Mouse (Mus musculus) forebrain, embryonic 13.5 days (tissue): Measurements from ENCODE around the gene Gcnt2. TPM values are rescaled to one million over a fixed set of nuclear protein-coding genes. Genes with fewer than 3 reads are reported as not detected.
A peak's percentile ranks its signal among the peaks of the same experiment; 100 is the strongest.

Experiments used
- ATAC-seq: fragments of 200-750 bp; cut with Nextera tagmentation; 2 replicates; pipeline ENCODE4 v1.8.0; 2017
- H3K27ac ChIP-seq: fragments of 300-500 bp; sonication (generic); 2 replicates; pipeline ENCODE4 v1.5.1; 2015; ENCODE audit warnings: inconsistent platforms, mild to moderate bottlenecking, moderate library complexity
- H3K27me3 ChIP-seq: fragments of 300-500 bp; sonication (generic); 2 replicates; pipeline ENCODE4 v1.6.1; 2015; ENCODE audit warnings: mild to moderate bottlenecking, inconsistent platforms
- H3K36me3 ChIP-seq: fragments of 300-500 bp; sonication (generic); 2 replicates; pipeline ENCODE4 v1.6.1; 2015; ENCODE audit warnings: mild to moderate bottlenecking, inconsistent platforms; ENCODE audit not compliant: poor library complexity, severe bottlenecking
- H3K4me1 ChIP-seq: fragments of 300-500 bp; sonication (generic); 2 replicates; pipeline ENCODE4 v1.6.1; 2015; ENCODE audit warnings: inconsistent platforms
- H3K4me2 ChIP-seq: fragments of 300-500 bp; sonication (generic); 2 replicates; pipeline ENCODE4 v1.6.1; 2015; ENCODE audit warnings: inconsistent platforms, mild to moderate bottlenecking, moderate library complexity
- H3K4me3 ChIP-seq: fragments of 300-500 bp; sonication (generic); 2 replicates; pipeline ENCODE4 v1.5.1; 2015; ENCODE audit warnings: mild to moderate bottlenecking, inconsistent platforms
- H3K9ac ChIP-seq: fragments of 300-500 bp; sonication (generic); 2 replicates; pipeline ENCODE4 v1.6.1; 2015; ENCODE audit warnings: mild to moderate bottlenecking, inconsistent platforms
- H3K9me3 ChIP-seq: fragments of 300-500 bp; sonication (generic); replicated peaks from 2 replicates; pipeline ENCODE4 v1.6.1; 2016; ENCODE audit warnings: inconsistent platforms
- WGBS: fragments of 180-500 bp; shearing (Covaris S2); methylation state at CpG from one replicate; pipeline ENCODE4 v1.1.7; 2015; 5-methylcytosine and 5-hydroxymethylcytosine counted together
- polyA plus RNA-seq: library from polyadenylated mRNA; unstranded; fragments of >200 nt; fragmentation: Nextera tagmentation; extraction: Ambion mirVana; gene quantifications from 2 replicates; pipeline ENCODE4 v1.2.1, GENCODE M21; 2015

The Gcnt2 gene
- 2.8 and 3.1 TPM in 2 replicates for polyA plus RNA-seq

DNA sequence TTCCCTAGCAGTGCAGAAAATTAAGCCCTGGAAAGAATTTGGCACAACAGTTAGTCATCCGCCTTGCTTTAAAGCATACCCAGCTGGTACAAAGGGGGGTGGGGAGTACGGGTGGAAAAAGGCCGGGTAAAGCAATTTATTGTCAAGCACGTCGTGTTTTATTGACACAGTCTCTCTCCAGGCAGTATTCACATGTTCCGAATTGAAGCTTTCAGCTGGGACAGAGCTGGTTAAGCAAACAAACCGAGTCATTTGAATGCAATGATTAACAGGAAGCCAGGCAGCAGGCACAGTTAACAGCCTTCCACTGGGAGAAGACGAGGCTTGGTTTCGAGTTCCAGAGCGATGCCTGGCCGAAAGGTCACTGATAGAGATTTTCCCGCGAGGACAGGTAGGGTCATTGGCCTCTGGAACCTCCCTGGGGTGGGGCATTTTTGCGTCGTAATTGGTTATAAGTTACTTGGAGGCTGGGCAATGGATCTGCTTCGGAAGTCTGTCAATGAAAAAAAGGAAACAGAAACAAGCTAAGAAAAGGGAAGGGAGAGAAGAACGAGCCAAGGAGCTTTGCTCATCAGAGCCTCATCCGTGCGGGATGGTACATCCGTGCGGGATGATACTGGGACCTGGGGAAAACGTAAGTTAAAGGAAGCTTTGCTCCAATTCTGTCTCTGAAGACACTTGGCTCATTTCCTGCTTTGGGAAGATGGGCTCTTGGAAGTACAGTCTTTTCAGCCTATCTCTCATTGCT, at the start of gene Gcnt2:
Gene Gcnt2 (plus strand): TSS at position 103 of the 748 bp plus-strand sequence.
- no peak for ATAC-seq
- Histone ChIP-seq H3K27me3 (no peaks in the 10 kb centered on the region; the same call in 1 of the 2 replicates), H3K36me3 (no peaks in the 10 kb centered on the region), H3K4me2 (peak within 1 kb of the TSS; percentile 15; the same call in 1 of the 2 replicates), H3K4me3 (no peak within 1 kb of the TSS), H3K9ac (no peak within 1 kb of the TSS), H3K27ac (no peak within 1 kb of the TSS), H3K9me3 (no peaks in the 10 kb centered on the region), H3K4me1 (peaks cover 6% of the 10 kb centered on the region; the same call in 1 of the 2 replicates)
- WGBS, result 68% methylated on average over 22 of the region's 22 CpGs

DNA sequence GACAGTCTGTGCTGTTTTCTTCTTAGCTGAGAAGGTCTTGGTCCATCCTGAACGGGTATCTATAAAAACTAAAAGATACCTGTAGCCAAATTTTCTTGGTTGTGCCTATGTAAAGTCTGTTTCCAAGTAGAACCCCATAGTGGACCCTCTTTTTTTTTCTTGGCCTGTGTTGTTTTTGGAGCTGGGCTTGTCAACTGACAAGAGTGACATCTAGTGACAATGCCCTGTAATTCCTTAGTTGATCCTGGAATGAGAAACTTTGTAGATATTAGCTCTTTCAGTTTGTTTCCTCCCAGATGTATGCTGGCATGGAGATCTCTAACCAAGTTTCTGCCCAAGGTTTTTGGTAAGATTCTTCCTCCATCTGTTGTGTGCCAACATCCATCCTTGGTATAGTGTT, 38.9 kb upstream of the Gcnt2 start:
- Histone ChIP-seq H3K4me2 (no peak overlapping the region), H3K27me3 (no peaks in the 10 kb centered on the region), H3K9ac (no peak overlapping the region), H3K4me1 (no peaks in the 10 kb centered on the region), H3K27ac (no peak overlapping the region), H3K9me3 (no peaks in the 10 kb centered on the region), H3K36me3 (no peaks in the 10 kb centered on the region), H3K4me3 (no peak overlapping the region)
- 64% methylated on average over 1 of the region's 1 CpGs for WGBS
- ATAC-seq, result no peak

DNA sequence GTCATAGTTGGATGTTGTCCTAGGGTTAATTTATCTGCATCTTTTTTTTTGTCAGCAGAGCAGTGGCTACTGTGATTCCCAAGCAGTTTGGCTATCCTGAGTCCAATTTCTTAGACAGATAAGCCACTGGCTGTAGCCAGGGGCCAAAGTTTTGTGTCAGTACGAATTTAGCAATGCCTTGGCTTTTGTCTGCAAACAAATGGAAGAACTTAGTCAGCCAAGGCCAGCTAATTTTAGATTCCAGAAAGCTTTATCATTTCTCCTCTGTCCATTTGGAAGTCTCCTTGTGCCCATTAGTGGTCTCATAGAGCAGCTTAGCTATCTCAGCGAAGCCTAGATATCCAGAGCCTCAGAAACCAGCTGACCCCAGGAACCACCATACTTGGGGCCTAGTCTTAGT, 37.6 kb upstream of the Gcnt2 start:
- WGBS, result 85% methylated on average over 2 of the region's 2 CpGs
- H3K27me3 ChIP-seq, result no peaks in the 10 kb centered on the region
- no peak for ATAC-seq
- H3K36me3 ChIP-seq, result no peaks in the 10 kb centered on the region
- no peaks in the 10 kb centered on the region for H3K4me1 ChIP-seq
- no peak overlapping the region for H3K9ac ChIP-seq
- no peak overlapping the region for H3K4me2 ChIP-seq
- no peak overlapping the region for H3K27ac ChIP-seq
- H3K4me3 ChIP-seq, result no peak overlapping the region
- H3K9me3 ChIP-seq, result no peaks in the 10 kb centered on the region

DNA sequence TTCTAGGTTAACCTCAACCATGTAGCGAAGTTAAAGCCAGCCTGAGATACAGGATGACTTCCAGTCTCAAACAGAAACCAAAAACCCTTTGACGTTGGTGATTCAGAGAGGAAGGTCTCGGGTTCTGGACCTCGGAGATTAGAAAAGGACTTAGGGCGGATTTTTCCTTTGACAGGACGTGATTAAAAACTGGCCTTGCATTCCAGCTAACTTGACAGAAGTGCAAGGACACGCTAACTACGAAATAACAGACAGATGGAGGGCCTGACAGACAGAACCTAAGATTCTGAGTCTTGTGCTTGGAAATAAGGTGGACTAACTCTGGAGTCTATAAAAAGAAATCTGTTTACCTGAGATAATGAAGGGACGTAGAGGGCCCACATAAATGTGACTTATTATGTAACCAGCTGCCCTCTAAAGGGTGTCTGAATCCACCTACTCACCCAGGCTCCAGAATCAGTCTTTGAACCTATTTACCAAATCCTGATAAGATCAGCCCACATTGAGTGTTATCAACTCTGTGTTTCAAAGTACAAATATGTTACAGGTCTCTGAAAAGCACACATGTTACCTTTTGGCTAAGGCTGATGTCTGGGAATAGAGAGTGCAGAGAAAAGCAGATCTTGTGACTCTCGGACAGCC, 18.3 kb upstream of the Gcnt2 start:
- WGBS, result 76% methylated on average over 10 of the region's 10 CpGs
- Histone ChIP-seq H3K9me3 (no peaks in the 10 kb centered on the region), H3K27me3 (no peaks in the 10 kb centered on the region), H3K9ac (no peak overlapping the region), H3K36me3 (no peaks in the 10 kb centered on the region), H3K4me1 (no peaks in the 10 kb centered on the region), H3K27ac (no peak overlapping the region), H3K4me2 (no peak overlapping the region), H3K4me3 (no peak overlapping the region)
- ATAC-seq, result no peak

DNA sequence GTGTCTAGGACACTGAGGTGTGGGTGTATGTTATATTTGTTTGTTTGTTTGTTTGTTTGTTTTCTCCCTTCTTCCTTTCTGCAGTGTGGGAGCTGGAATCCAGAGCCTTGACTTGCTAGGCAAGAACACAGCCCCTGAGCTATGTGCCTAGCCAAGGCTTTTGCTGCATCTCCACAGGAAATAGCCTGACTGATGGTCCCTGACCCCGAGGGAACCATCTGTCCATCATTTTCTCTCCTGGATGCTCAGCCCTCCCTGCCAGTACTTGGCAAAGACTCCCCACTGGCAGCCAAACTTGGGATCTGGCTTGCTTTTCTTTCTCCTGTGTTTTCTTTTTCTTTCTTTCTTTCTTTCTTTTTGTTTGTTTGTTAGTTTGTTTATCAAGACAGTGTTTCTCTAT, 17.4 kb upstream of the Gcnt2 start:
- no peak overlapping the region for H3K27ac ChIP-seq
- no peaks in the 10 kb centered on the region for H3K36me3 ChIP-seq
- ATAC-seq, result no peak
- H3K4me1 ChIP-seq, result no peaks in the 10 kb centered on the region
- H3K4me3 ChIP-seq, result no peak overlapping the region
- no peaks in the 10 kb centered on the region for H3K9me3 ChIP-seq
- H3K4me2 ChIP-seq, result no peak overlapping the region
- peaks cover 3% of the 10 kb centered on the region; the same call in 1 of the 2 replicates for H3K27me3 ChIP-seq
- WGBS, result 52% methylated on average over 1 of the region's 1 CpGs
- H3K9ac ChIP-seq, result no peak overlapping the region

DNA sequence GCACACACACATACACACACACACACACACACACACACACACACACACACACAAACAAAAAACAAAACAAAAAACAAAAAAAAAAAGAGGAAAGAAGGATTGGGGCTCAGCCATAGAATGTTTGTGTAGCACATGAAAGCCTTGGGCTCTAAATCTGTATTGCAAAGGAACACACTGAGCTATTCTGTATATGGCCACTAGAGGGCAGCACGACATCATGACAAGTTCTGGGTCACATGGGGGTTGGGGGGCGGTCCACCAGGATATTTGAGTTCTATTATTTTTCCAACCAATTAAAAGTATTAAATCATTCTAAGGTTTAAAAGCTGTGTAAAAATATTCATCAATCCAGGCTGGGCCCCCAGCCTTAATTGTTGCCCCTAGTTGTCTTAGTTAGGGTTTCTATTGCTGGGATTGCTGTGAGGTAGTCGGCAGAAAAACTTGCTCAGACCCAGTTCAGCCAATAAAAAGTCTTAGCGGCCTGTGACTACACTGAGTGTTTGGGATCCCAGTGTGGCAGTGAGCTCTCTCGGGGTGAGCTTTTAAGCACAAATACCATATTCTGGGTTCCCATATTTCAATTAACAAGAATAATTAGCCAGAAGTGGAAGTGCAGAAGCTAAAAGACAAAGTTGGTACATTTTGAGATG, 16.0 kb upstream of the Gcnt2 start:
- H3K9me3 ChIP-seq, result no peaks in the 10 kb centered on the region
- ATAC-seq, result peak; percentile 70
- WGBS, result 21% methylated on average over 5 of the region's 5 CpGs
- peak overlapping the region; percentile 25; the same call in 1 of the 2 replicates for H3K4me2 ChIP-seq
- no peaks in the 10 kb centered on the region for H3K4me1 ChIP-seq
- H3K36me3 ChIP-seq, result no peaks in the 10 kb centered on the region
- H3K27me3 ChIP-seq, result peaks cover 3% of the 10 kb centered on the region; the same call in 1 of the 2 replicates
- H3K4me3 ChIP-seq, result no peak overlapping the region
- H3K9ac ChIP-seq, result no peak overlapping the region
- no peak overlapping the region for H3K27ac ChIP-seq

DNA sequence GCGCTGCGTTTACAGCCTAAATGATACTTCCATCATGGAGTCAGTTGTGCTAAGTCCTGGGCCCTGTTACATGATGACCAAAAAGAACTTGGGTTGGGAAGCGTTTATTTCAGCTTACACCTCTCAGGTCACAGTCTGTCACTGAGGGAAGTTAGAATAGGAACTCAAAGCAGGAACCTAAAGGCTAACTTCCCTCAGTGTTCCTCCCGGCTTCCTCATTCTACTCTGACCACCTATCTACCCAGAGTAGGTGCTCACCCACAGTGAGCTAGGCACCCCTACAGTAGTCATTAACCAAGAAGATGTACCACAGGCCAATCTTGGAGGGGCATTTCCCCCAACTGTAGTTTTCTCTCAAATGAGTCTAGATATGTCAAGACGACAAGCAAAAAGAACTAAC, 15.4 kb upstream of the Gcnt2 start:
- Histone ChIP-seq H3K9ac (no peak overlapping the region), H3K36me3 (no peaks in the 10 kb centered on the region), H3K4me2 (no peak overlapping the region), H3K9me3 (no peaks in the 10 kb centered on the region), H3K4me3 (no peak overlapping the region), H3K27ac (no peak overlapping the region), H3K4me1 (no peaks in the 10 kb centered on the region), H3K27me3 (peaks cover 3% of the 10 kb centered on the region; the same call in 1 of the 2 replicates)
- ATAC-seq, result no peak
- 93% methylated on average over 5 of the region's 5 CpGs for WGBS

DNA sequence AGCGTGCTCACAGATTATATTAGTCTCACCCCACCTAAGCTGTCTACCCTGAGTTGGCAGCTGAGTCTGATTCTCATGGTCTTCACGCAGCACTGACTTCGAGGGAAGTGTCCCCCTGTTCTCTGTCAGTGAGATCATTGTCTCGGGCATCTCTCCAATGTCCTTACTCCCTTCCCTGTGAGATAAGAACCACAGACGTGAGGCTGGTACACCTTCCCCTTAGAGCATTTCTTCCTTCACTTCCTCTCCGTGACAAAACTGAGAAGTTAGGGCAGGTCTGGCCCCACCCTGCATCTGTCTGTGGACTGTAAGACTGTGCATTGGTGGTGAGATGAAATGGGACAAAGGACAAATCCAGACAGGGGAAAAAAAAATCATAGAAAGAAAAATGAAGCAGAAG, 13.6 kb upstream of the Gcnt2 start:
- Histone ChIP-seq H3K4me3 (no peak overlapping the region), H3K4me2 (no peak overlapping the region), H3K9ac (no peak overlapping the region), H3K36me3 (no peaks in the 10 kb centered on the region), H3K27me3 (peaks cover 3% of the 10 kb centered on the region; the same call in 1 of the 2 replicates), H3K9me3 (no peaks in the 10 kb centered on the region), H3K27ac (no peak overlapping the region), H3K4me1 (no peaks in the 10 kb centered on the region)
- no peak for ATAC-seq
- WGBS, result 66% methylated on average over 6 of the region's 6 CpGs

DNA sequence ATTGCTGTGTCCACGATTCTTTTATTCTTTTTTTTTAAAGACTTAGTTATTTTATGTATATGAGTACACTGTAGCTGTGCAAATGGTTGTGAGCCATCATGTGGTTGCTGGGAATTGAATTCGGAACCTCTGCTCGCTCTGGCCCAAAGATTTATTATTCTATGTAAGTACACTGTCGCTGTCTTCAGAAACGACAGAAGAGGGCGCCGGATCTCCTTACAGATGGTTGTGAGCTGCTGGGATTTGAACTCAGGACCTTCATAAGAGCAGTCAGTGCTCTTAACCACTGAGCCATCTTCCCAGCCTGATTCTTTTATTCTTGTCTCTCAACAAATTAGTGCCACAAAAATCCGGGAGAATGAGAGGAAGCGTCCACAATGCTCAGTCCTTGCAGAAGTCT, 13.2 kb upstream of the Gcnt2 start:
- Histone ChIP-seq H3K9ac (no peak overlapping the region), H3K9me3 (no peaks in the 10 kb centered on the region), H3K4me1 (no peaks in the 10 kb centered on the region), H3K4me2 (no peak overlapping the region), H3K27me3 (peaks cover 3% of the 10 kb centered on the region; the same call in 1 of the 2 replicates), H3K36me3 (no peaks in the 10 kb centered on the region), H3K4me3 (no peak overlapping the region), H3K27ac (no peak overlapping the region)
- WGBS, result 66% methylated on average over 9 of the region's 9 CpGs
- ATAC-seq, result no peak

DNA sequence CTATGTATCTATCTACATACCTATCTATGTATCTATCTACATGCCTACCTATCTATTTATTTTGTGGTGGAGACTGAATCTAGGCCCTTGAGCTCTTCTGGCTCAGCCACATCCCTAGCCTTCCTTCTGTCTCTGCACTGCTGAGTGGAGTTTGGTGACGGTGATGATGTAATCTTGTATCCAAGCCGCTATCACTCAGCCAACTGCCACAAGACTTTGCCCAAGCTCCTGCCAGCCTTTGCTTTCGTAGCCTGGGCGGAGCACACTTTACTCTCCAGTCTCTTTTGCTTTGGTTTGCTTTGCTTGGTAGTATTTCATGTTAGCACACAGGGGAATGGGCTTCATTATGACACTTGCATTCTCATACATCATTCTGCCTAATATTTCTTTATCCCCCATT, 11.7 kb upstream of the Gcnt2 start:
- Histone ChIP-seq H3K27ac (no peak overlapping the region), H3K36me3 (no peaks in the 10 kb centered on the region)
- WGBS, result 85% methylated on average over 4 of the region's 4 CpGs

DNA sequence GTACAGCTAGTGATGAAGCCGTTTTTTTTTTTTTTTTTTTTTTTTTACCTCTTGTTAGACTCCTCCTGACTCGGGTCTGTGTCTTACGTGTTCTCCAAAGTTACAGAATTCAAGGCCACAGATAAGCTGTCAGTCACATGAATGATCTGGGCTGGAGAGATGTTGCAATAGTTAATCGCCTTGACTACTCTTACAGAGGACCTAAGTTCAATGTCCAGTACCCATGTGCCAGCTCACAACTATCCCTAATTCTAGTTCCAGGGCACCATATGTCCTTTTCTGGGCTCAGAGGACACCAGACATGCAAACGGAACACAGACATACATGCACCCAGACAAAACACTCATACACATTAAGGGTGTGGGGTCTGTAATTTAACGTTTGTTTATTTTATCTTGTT, 8.9 kb upstream of the Gcnt2 start:
- WGBS, result 95% methylated on average over 6 of the region's 6 CpGs
- H3K4me1 ChIP-seq, result peaks cover 7% of the 10 kb centered on the region; the same call in 1 of the 2 replicates
- H3K4me2 ChIP-seq, result no peak overlapping the region
- no peak overlapping the region for H3K9ac ChIP-seq
- H3K27me3 ChIP-seq, result peaks cover 3% of the 10 kb centered on the region; the same call in 1 of the 2 replicates
- no peaks in the 10 kb centered on the region for H3K36me3 ChIP-seq
- no peak overlapping the region for H3K27ac ChIP-seq
- no peaks in the 10 kb centered on the region for H3K9me3 ChIP-seq
- no peak overlapping the region for H3K4me3 ChIP-seq
- ATAC-seq, result no peak

More for the DNA sequence above, 11.7 kb upstream of the Gcnt2 start:
- Histone ChIP-seq H3K4me1 (no peaks in the 10 kb centered on the region), H3K9ac (no peak overlapping the region), H3K4me2 (no peak overlapping the region), H3K27me3 (peaks cover 3% of the 10 kb centered on the region; the same call in 1 of the 2 replicates), H3K4me3 (no peak overlapping the region), H3K9me3 (no peaks in the 10 kb centered on the region)
- no peak for ATAC-seq

DNA sequence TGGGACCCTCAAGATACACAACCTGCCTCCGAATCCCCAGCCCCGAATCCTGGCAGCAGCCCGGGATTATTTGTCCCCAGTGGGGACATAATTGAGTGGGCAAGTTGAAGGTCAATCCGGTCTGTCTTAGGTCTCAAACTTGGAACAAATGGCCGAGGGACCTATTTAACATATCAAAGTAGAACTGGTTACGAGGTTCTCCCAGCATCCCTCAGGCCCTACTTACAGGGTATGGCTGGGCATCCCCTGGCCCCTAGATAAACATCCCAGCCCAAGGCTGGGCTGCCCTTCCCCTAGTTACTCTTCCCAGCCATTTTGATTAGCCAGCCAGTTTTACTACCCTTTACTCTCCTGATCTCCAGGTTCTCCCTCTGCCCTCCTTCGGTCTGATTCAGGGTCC, 8.3 kb upstream of the Gcnt2 start:
- Histone ChIP-seq H3K4me3 (no peak overlapping the region), H3K9me3 (no peaks in the 10 kb centered on the region), H3K27ac (no peak overlapping the region), H3K27me3 (peaks cover 3% of the 10 kb centered on the region; the same call in 1 of the 2 replicates), H3K36me3 (no peaks in the 10 kb centered on the region), H3K4me2 (no peak overlapping the region), H3K9ac (no peak overlapping the region), H3K4me1 (peaks cover 7% of the 10 kb centered on the region; the same call in 1 of the 2 replicates)
- WGBS, result 75% methylated on average over 7 of the region's 7 CpGs
- ATAC-seq, result no peak
